In the genomic region with DNA sequence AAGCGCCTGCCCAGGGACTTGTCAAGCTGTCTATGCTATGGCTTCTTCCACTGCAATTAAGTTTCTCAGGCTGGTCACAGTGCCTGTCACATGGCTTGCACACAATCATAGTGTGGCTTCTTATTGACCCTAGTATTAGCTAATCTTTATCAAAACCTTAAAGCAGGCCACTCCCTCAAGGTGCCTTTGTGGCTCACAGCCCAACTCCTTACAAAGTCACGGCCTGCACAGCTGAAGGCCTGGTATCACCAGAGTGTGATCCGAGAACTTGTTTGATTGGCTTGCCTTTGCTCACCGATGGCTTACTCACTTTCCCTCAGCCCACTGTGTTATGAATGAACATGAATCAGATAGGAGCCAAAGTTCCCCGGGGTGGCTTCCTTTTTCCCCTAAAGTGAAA, we compare ENCODE assay signal across 26 mouse cellular contexts. TPM values are rescaled to one million over a fixed set of nuclear protein-coding genes. Genes with fewer than 3 reads are reported as not detected.
A peak's percentile ranks its signal among the peaks of the same experiment; 100 is the strongest.
DNase-seq lines count a peak whose midpoint lies in the region; ATAC-seq and TF ChIP-seq lines count a peak whose summit lies in the region.
"Had no signal": no experiment of that assay in that cellular context is flagged by ENCODE, and none has a peak within 500 bp of the region (broad histone marks: within the 10 kb centered on the region; RNA-seq: fewer than 3 reads in every experiment).

No protein-coding gene starts in this region.

- TF ChIP-seq CTCF in liver, adult 2 months (IDR thresholded peaks at IDR 0.05; ENCODE audit: low read depth, low read length) = no peak
- TF ChIP-seq CTCF in hindbrain, postnatal 0 days (IDR thresholded peaks at IDR 0.05; ENCODE audit: low read depth) = no peak

- H3K4me3 ChIP-seq in liver, adult 2 months (ENCODE audit: insufficient read depth, low read depth, low read length) = no peak overlapping the region
- H3K4me3 ChIP-seq in liver, embryonic 11.5 days (ENCODE audit: low read depth, low read length) = no peak overlapping the region
- H3K4me3 ChIP-seq in intestine, embryonic 16.5 days (ENCODE audit: low read length) = no peak overlapping the region
- no peak overlapping the region for H3K4me3 ChIP-seq in stomach, embryonic 15.5 days (replicated peaks)
- H3K4me3 ChIP-seq in hindbrain, postnatal 0 days (ENCODE audit: low read length) = no peak overlapping the region
- H3K4me3 ChIP-seq: embryonic facial prominence, embryonic 13.5 days; forebrain, embryonic 10.5 days; forebrain, embryonic 15.5 days; heart, embryonic 10.5 days; heart, embryonic 15.5 days; layer of hippocampus, adult 2 months; limb, embryonic 13.5 days; liver, embryonic 13.5 days; neural tube, embryonic 12.5 days had no signal

- H3K4me1 ChIP-seq in liver, adult 2 months (ENCODE audit: control insufficient read depth, insufficient read depth, low read length) = peaks cover 3% of the 10 kb centered on the region; the same call in 1 of the 2 replicates
- no peaks in the 10 kb centered on the region for H3K4me1 ChIP-seq in liver, embryonic 11.5 days (replicated peaks; ENCODE audit: control insufficient read depth, insufficient read depth, low read length)
- H3K4me1 ChIP-seq in intestine, embryonic 16.5 days (ENCODE audit: control insufficient read depth, insufficient read depth, low read length) = peaks cover 25% of the 10 kb centered on the region
- peaks cover 20% of the 10 kb centered on the region for H3K4me1 ChIP-seq in stomach, embryonic 15.5 days
- H3K4me1 ChIP-seq in hindbrain, postnatal 0 days (ENCODE audit: insufficient read depth, low read length) = no peaks in the 10 kb centered on the region

- H3K27ac ChIP-seq in liver, adult 2 months (replicated peaks; ENCODE audit: insufficient read depth, low read depth, low read length) = no peak overlapping the region
- no peak overlapping the region for H3K27ac ChIP-seq in liver, embryonic 11.5 days (ENCODE audit: low read depth, low read length)
- peak overlapping the region; percentile 66 for H3K27ac ChIP-seq in intestine, embryonic 16.5 days (ENCODE audit: low read length)
- peak overlapping the region; percentile 60 for H3K27ac ChIP-seq in stomach, embryonic 15.5 days
- H3K27ac ChIP-seq in hindbrain, postnatal 0 days = no peak overlapping the region
- H3K27ac ChIP-seq: embryonic facial prominence, embryonic 13.5 days; forebrain, embryonic 10.5 days; forebrain, embryonic 15.5 days; heart, embryonic 10.5 days; heart, embryonic 15.5 days; layer of hippocampus, adult 2 months; limb, embryonic 13.5 days; liver, embryonic 13.5 days; neural tube, embryonic 12.5 days had no signal

- no peak overlapping the region for H3K9ac ChIP-seq in liver, adult 2 months (ENCODE audit: low read depth, low read length)
- no peak overlapping the region for H3K9ac ChIP-seq in liver, embryonic 11.5 days (ENCODE audit: low read depth, low read length)
- no peak overlapping the region for H3K9ac ChIP-seq in intestine, embryonic 16.5 days (ENCODE audit: low read depth, low read length)
- H3K9ac ChIP-seq in stomach, embryonic 15.5 days = no peak overlapping the region
- no peak overlapping the region for H3K9ac ChIP-seq in hindbrain, postnatal 0 days (replicated peaks; ENCODE audit: low read length)
- H3K9ac ChIP-seq: embryonic facial prominence, embryonic 13.5 days; forebrain, embryonic 15.5 days; heart, embryonic 15.5 days; limb, embryonic 13.5 days; liver, embryonic 13.5 days; lung, embryonic 14.5 days; neural tube, embryonic 12.5 days had no signal

- no peak for ATAC-seq in liver, embryonic 11.5 days (replicated peaks; ENCODE audit: low FRiP score)
- ATAC-seq in intestine, embryonic 16.5 days = peak; percentile 76
- ATAC-seq in stomach, embryonic 15.5 days (ENCODE audit: insufficient read depth, low FRiP score, low read depth) = peak; percentile 82
- no peak for ATAC-seq in hindbrain, postnatal 0 days
- ATAC-seq: forebrain, embryonic 15.5 days; hindbrain, embryonic 16.5 days; midbrain, embryonic 16.5 days had no signal

- H3K9me3 ChIP-seq in liver, embryonic 11.5 days (ENCODE audit: control insufficient read depth, low read length) = no peaks in the 10 kb centered on the region
- no peaks in the 10 kb centered on the region for H3K9me3 ChIP-seq in intestine, embryonic 16.5 days (ENCODE audit: control insufficient read depth, low read length)
- H3K9me3 ChIP-seq in stomach, embryonic 15.5 days = no peaks in the 10 kb centered on the region
- no peaks in the 10 kb centered on the region for H3K9me3 ChIP-seq in hindbrain, postnatal 0 days (ENCODE audit: low read length)
- H3K9me3 ChIP-seq: embryonic facial prominence, embryonic 13.5 days; forebrain, embryonic 10.5 days; forebrain, embryonic 15.5 days; heart, embryonic 10.5 days; heart, embryonic 15.5 days; limb, embryonic 13.5 days; liver, embryonic 13.5 days; neural tube, embryonic 12.5 days had no signal

- TF ChIP-seq POLR2A in liver, adult 2 months (IDR thresholded peaks at IDR 0.05; ENCODE audit: extremely low read depth, insufficient read depth, low read length) = no peak

- no peaks in the 10 kb centered on the region for H3K27me3 ChIP-seq in liver, adult 2 months (ENCODE audit: control insufficient read depth, insufficient read depth, low read length)
- peaks cover 3% of the 10 kb centered on the region for H3K27me3 ChIP-seq in liver, embryonic 11.5 days (replicated peaks; ENCODE audit: control insufficient read depth, insufficient read depth, low read length)
- no peaks in the 10 kb centered on the region for H3K27me3 ChIP-seq in intestine, embryonic 16.5 days (replicated peaks; ENCODE audit: control insufficient read depth, insufficient read depth, low read length)
- no peaks in the 10 kb centered on the region for H3K27me3 ChIP-seq in stomach, embryonic 15.5 days (replicated peaks)
- H3K27me3 ChIP-seq in hindbrain, postnatal 0 days (ENCODE audit: insufficient read depth, low read length) = no peaks in the 10 kb centered on the region
- H3K27me3 ChIP-seq: embryonic facial prominence, embryonic 13.5 days; forebrain, embryonic 15.5 days; limb, embryonic 13.5 days; neural tube, embryonic 12.5 days had no signal

- H3K79me2 ChIP-seq in liver, adult 2 months (ENCODE audit: control insufficient read depth, insufficient read depth, low read length) = no peaks in the 10 kb centered on the region

- H3K36me3 ChIP-seq in liver, adult 2 months (ENCODE audit: control insufficient read depth, insufficient read depth, low read length) = no peaks in the 10 kb centered on the region
- no peaks in the 10 kb centered on the region for H3K36me3 ChIP-seq in liver, embryonic 11.5 days (ENCODE audit: control insufficient read depth, insufficient read depth, low read length)
- H3K36me3 ChIP-seq in intestine, embryonic 16.5 days (ENCODE audit: control insufficient read depth, insufficient read depth, low read length) = no peaks in the 10 kb centered on the region
- H3K36me3 ChIP-seq in stomach, embryonic 15.5 days = no peaks in the 10 kb centered on the region
- no peaks in the 10 kb centered on the region for H3K36me3 ChIP-seq in hindbrain, postnatal 0 days (ENCODE audit: insufficient read depth, low read length)
- H3K36me3 ChIP-seq: embryonic facial prominence, embryonic 13.5 days; forebrain, embryonic 10.5 days; forebrain, embryonic 15.5 days; heart, embryonic 10.5 days; heart, embryonic 15.5 days; limb, embryonic 13.5 days; liver, embryonic 13.5 days; neural tube, embryonic 12.5 days had no signal

- no peak overlapping the region for H3K4me2 ChIP-seq in liver, embryonic 11.5 days
- H3K4me2 ChIP-seq in intestine, embryonic 16.5 days (ENCODE audit: low read depth, low read length) = no peak overlapping the region
- H3K4me2 ChIP-seq in stomach, embryonic 15.5 days = no peak overlapping the region
- no peak overlapping the region for H3K4me2 ChIP-seq in hindbrain, postnatal 0 days (ENCODE audit: low read depth, low read length)
- H3K4me2 ChIP-seq: embryonic facial prominence, embryonic 13.5 days; forebrain, embryonic 15.5 days; heart, embryonic 15.5 days; limb, embryonic 13.5 days; liver, embryonic 13.5 days; lung, embryonic 14.5 days; midbrain, embryonic 11.5 days; neural tube, embryonic 12.5 days had no signal

- peak; percentile 13 for DNase-seq in liver, adult 2 months (ENCODE audit: extremely low read depth, low read depth, low spot score)
- DNase-seq in liver, embryonic 11.5 days (ENCODE audit: low spot score) = no peak
- peak; percentile 24 for DNase-seq in 416B (ENCODE audit: low read depth)
- no peak for DNase-seq in thymus, postnatal 36 days
- DNase-seq in hindbrain, postnatal 0 days (ENCODE audit: low spot score) = no peak
- DNase-seq: adrenal gland, postnatal 25 days; cerebellum, adult 11-12 months; cerebellum, postnatal 10 days; gastrocnemius, postnatal 25 days; heart, adult 11 months; kidney, postnatal 14 days; liver, embryonic 13.5 days; lung, embryonic 14.5 days had no signal

- 83% methylated on average over 5 of the region's 5 CpGs for WGBS in liver, adult 2 months
- WGBS in liver, embryonic 11.5 days = 74% methylated on average over 5 of the region's 5 CpGs
- 62% methylated on average over 5 of the region's 5 CpGs for WGBS in intestine, embryonic 16.5 days
- WGBS in stomach, embryonic 15.5 days = 54% methylated on average over 5 of the region's 5 CpGs
- WGBS in hindbrain, postnatal 0 days = 92% methylated on average over 5 of the region's 5 CpGs

RNA-seq across cellular contexts. Expression of gene Fhdc1, which starts 52.5 kb away (rescaled TPM):
- 0.07 and 0.09 TPM in 2 replicates for total RNA-seq in liver, adult 2 months (2014; rRNA removed)
- polyA plus RNA-seq in liver, adult 2 months (2012; rRNA removed) = 0.09 and 0.18 TPM in 2 replicates
- 7.6 and 11.6 TPM in 2 replicates for polyA plus RNA-seq in liver, embryonic 11.5 days (2014; fragmentation: Nextera tagmentation; extraction: Ambion mirVana)
- 6.6 and 8.8 TPM in 2 replicates for polyA plus RNA-seq in intestine, embryonic 16.5 days (2015; fragmentation: Nextera tagmentation; extraction: Ambion mirVana)
- polyA plus RNA-seq in stomach, embryonic 15.5 days (2015; fragmentation: Nextera tagmentation; extraction: Ambion mirVana) = 11.1 and 13.6 TPM in 2 replicates
- total RNA-seq in hindbrain, postnatal 0 days (2014; rRNA removed) = 7.7 and 8.4 TPM in 2 replicates
- polyA plus RNA-seq in hindbrain, postnatal 0 days (2015; fragmentation: Nextera tagmentation; extraction: Ambion mirVana) = 3.2 and 3.5 TPM in 2 replicates

Comparison
In these comparisons a context has a peak if more than half of its experiments do, and no peak if none do; other contexts are left out.
1. DNase-seq: peak in liver, adult 2 months (single experiment) and 416B (single experiment); none in liver, embryonic 11.5 days (single experiment), thymus, postnatal 36 days (0 of 2) and hindbrain, postnatal 0 days (single experiment).
2. H3K27ac ChIP-seq: peak in intestine, embryonic 16.5 days (single experiment) and stomach, embryonic 15.5 days (single experiment); none in liver, adult 2 months (single experiment), liver, embryonic 11.5 days (single experiment) and hindbrain, postnatal 0 days (single experiment).
3. ATAC-seq: peak in intestine, embryonic 16.5 days (single experiment) and stomach, embryonic 15.5 days (single experiment); none in liver, embryonic 11.5 days (single experiment) and hindbrain, postnatal 0 days (single experiment).